Mouse (Mus musculus): ENCODE data around the gene Hephl1.
A peak's percentile ranks its signal among the peaks of the same experiment; 100 is the strongest.

The Hephl1 gene

GRCm38 (mm10) chr9:15015223-15015956 is 96.5 kb downstream of the Hephl1 start:
- peak; percentile 76 for DNase-seq

- DNase-seq: no peak
Observed at GRCm38 (mm10) chr9:15007566-15007965, 104.3 kb downstream of the Hephl1 start.

GRCm38 (mm10) chr9:15004298-15004685 is 107.6 kb downstream of the Hephl1 start:
- DNase-seq: no peak

DNA sequence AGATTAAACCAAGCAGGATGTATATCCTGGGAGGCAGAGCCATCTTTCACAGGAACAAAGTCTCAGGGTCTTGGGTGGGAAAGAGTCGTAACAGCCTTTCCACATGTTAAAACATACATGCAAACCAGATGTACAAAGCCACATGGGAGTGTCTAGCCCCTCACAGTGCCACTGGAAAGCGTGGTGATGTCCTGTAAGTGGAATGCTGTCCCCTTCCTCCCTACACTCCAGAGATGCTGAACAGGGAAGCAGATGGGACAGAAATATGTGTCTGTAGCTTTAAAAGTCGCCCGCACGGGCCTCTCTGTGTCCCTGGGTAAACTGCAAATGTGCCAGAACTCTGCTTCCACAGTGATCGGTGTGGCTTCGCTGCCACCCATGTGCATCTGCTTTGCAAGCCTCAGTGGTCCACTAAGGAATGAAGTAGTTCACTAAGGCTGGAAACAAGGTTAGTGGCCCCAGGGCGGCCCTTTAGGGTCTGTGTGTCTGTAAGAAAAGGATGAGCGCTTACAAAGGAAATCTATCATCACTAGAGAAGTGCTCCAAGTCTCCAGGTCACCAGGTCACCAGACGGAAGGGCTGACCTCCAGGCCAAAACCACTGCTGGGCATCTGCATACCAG is 108.1 kb downstream of the Hephl1 start:
- DNase-seq: no peak

DNA sequence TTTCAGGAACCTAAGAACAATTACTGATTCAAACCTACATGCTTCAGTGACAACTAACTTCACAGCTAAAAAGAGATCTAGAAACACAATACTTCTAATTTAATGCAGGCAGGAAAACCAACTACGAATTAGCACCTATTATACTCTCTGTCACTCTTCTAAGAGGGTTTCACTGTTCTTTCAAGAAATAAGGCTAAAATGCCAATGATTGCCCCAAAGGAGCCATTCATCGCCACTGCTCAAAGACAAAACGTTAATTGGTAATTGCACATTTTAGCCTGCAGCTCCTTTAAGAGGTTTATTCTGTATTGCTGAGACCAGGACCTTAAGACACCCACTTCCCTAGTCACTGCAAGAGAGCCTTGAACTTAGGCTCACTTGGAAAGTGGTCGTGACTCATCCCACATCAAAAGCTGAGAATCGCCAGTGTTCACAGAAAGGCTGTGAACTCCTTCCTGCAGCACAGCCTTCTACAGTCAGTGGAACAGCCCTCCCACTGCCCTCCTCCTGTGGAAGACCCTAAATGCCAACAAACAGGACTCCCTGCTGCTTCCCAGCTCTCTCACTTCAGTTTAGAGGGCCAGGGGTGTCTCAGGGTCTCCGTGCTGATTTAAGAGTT is 108.8 kb downstream of the Hephl1 start:
- DNase-seq: no peak

Measured in right cerebral cortex, postnatal 4 days (tissue).